Mouse (Mus musculus) kidney, adult 8-10 months (tissue): ENCODE data around the gene Spin2-ps6.
"Not testable (repeated sequence)": the region's sequence is repeated elsewhere in the genome, so short reads cannot be mapped to it uniquely, and the experiment has no call there.

Source experiments
- DNase-seq, 2 experiments: peaks; one replicate each; pipeline ENCODE4 v3.0.0; 2022

Spin2-ps6 gene

GRCm38 (mm10) chrX:33234569-33234968 is at the start of gene Spin2-ps6:
Spin2-ps6 (plus strand) TSS chrX:33234869.
- DNase-seq, result not testable (repeated sequence)
